Mouse (Mus musculus): ENCODE data around the gene Aven.

Aven gene

DNA sequence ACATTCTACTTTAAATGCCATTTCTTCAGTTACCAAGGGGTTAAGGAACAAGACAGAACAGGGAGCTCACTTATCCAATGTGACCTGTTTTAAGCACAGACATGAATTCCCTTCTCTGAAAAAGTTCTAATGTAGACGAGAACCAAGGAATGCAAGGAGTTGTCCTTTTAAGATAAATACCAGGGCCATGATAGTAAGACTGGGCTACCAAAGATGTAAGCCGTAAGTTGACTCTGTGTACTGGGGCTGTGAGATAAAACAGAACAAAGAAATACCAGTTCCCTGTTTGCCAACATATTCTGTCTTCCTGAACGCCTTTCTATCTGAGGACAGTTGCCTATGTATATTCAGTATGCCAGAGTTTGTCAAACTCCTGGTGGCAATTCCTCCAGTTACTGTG, 176.7 kb downstream of the Aven start:
- DNase-seq (ENCODE audit: low spot score) = no peak

DNA sequence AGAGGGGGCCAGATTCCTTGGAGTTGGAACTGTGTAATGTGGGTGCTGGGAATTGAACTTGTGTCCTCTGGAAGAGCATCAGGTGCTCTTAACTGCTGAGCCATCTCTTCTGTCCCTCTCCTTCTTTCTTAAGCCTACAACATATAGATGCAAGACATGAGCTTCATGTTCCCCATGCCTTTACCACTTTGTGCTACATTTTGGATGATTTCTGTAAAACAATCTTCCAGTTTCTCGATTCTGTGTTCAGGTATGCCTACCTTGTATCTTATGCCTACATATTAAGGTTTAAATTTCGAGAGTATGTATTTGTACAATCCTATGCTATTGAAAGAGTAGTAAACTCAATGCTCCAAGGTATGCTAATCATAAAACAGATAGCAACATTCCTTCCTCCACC, 183.4 kb downstream of the Aven start:
- no peak for DNase-seq (ENCODE audit: low spot score)

DNA sequence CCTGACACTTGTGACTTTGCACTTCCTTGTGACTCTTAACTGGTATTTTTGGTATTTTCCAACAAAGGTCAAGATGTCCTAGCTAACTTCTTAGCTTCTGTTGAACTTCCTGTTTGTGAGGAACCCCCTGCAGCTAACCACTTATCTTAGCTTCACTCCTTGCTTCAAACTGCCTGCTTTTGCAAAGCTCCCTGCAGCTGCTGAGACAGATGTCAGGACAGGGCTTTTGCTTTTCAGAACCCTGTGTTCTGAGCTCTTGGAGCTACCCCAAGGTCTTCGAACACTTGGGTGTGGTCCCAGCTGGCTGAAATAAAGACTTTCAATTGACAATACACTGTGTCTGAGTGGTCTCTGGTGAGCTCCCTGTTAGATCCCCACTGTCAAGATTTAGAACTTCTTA, 184.0 kb downstream of the Aven start:
- DNase-seq (ENCODE audit: low spot score) = no peak

DNA sequence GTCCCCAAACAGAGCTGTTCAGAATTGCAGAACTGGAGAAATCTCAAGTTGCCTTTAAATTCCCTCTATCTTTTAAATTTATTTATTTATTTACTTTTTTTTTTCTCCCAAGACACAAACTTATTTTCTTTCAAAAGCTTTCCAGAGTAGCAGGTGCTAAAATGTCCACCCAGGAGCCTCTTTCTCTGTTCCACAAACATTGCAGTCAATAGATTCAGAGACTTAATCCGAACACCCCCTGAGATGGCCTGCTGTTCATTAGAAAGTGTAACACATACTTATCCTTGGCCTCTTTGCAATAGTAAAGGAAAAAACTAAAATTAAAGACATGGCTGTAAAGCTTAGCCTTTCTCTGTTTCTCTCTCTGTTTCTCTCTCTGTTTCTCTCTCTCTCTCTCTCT, 184.5 kb downstream of the Aven start:
- no peak for DNase-seq (ENCODE audit: low spot score)

DNA sequence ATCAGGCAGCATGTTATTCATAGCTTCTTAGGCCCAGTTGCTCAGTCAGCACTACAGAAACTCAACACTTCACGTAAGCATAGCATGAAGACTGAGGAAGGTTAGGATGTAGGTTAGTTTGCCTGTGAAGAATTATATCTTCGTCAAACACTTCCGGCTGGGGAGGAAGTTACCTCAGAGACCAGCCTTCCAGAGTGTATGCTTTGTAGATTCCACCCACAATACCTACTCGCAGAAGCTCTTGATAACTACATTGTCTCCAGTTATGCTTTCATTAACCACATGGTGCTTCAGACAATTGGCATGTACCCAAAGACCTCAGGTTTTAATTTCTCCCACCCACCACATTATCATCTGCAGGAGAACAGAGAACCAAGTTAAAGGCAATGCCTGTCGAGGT, 189.1 kb downstream of the Aven start:
- DNase-seq (ENCODE audit: low spot score) = no peak

All from ovary, postnatal 36 days (tissue).